Mouse (Mus musculus) ES-Bruce4 (cell line): ENCODE results near the gene 1110059G10Rik.

Source experiments
- CTCF ChIP-seq: IDR thresholded peaks from one replicate; pipeline ENCODE4 v1.8.1; 2011; ENCODE audit warnings: low read depth, low read length
- EP300 ChIP-seq: IDR thresholded peaks from 2 replicates; pipeline ENCODE4 v1.6.1; 2011; ENCODE audit warnings: low read depth, low read length; ENCODE audit not compliant: insufficient read depth
- POLR2A ChIP-seq: IDR thresholded peaks from one replicate; pipeline ENCODE4 v1.8.1; 2011; ENCODE audit warnings: low read length; ENCODE audit not compliant: insufficient read depth

GRCm38 (mm10) chr9:122928915-122929314 is 21.9 kb downstream of the 1110059G10Rik start:
- TF ChIP-seq POLR2A (no peak), CTCF (no peak), EP300 (no peak)
